In genomic region chr11:83077714-83078422, GRCm38 (mm10) we compare ENCODE assay signal across 9 mouse cellular contexts. TPM values are rescaled to one million over a fixed set of nuclear protein-coding genes. Genes with fewer than 3 reads are reported as not detected.
DNase-seq lines count a peak whose midpoint lies in the region; ATAC-seq and TF ChIP-seq lines count a peak whose summit lies in the region.
"Had no signal": no experiment of that assay in that cellular context is flagged by ENCODE, and none has a peak within 500 bp of the region (broad histone marks: within the 10 kb centered on the region; RNA-seq: fewer than 3 reads in every experiment).

No protein-coding gene starts in this region.

- H3K4me2 ChIP-seq in lung, embryonic 16.5 days (ENCODE audit: low read depth, low read length): no peak overlapping the region

- 15% methylated on average over 3 of the region's 3 CpGs for WGBS in kidney, adult 2 months
- WGBS in lung, embryonic 16.5 days: 28% methylated on average over 3 of the region's 3 CpGs

- H3K9ac ChIP-seq in lung, embryonic 16.5 days (ENCODE audit: low read length): no peak overlapping the region

- H3K4me1 ChIP-seq in kidney, adult 2 months (ENCODE audit: control insufficient read depth, insufficient read depth, low read length): peaks cover 10% of the 10 kb centered on the region; the same call in 1 of the 2 replicates
- H3K4me1 ChIP-seq in lung, embryonic 16.5 days (replicated peaks; ENCODE audit: control insufficient read depth, insufficient read depth, low read length): no peaks in the 10 kb centered on the region; the same call in 1 of the 2 replicates

- no peaks in the 10 kb centered on the region for H3K36me3 ChIP-seq in kidney, adult 2 months (ENCODE audit: control insufficient read depth, insufficient read depth, low read length)
- H3K36me3 ChIP-seq in lung, embryonic 16.5 days (ENCODE audit: control insufficient read depth, insufficient read depth, low read length): no peaks in the 10 kb centered on the region

- peak; percentile 99 for ATAC-seq in granulocyte monocyte progenitor cell, adult 5-6 weeks (replicated peaks; ENCODE audit: poor library complexity, severe bottlenecking)
- ATAC-seq in lung, embryonic 16.5 days (ENCODE audit: low read depth): peak; percentile 85

- no peak for TF ChIP-seq POLR2A in kidney, adult 2 months (IDR thresholded peaks at IDR 0.05; ENCODE audit: low read depth, low read length)

- no peaks in the 10 kb centered on the region for H3K27me3 ChIP-seq in kidney, adult 2 months (replicated peaks; ENCODE audit: control insufficient read depth, insufficient read depth, low read length)
- H3K27me3 ChIP-seq in lung, embryonic 16.5 days (ENCODE audit: control insufficient read depth, insufficient read depth, low read depth, low read length): no peaks in the 10 kb centered on the region

- no peaks in the 10 kb centered on the region for H3K9me3 ChIP-seq in lung, embryonic 16.5 days (ENCODE audit: control insufficient read depth, low read length)

- H3K4me3 ChIP-seq in kidney, adult 2 months (ENCODE audit: insufficient read depth, low read depth, low read length): no peak overlapping the region
- H3K4me3 ChIP-seq in lung, embryonic 16.5 days (ENCODE audit: low read length): no peak overlapping the region

- peak; percentile 38 to 50 for DNase-seq in right cerebral cortex, postnatal 10 days (ENCODE audit: low spot score in 2 of 2)
- no peak for DNase-seq in right cerebral cortex, adult 18-20 months
- DNase-seq in kidney, adult 2 months: peak; percentile 91
- DNase-seq in spleen, postnatal 4 days (ENCODE audit: low spot score in 2 of 2): peak; percentile 69 to 78
- DNase-seq in frontal cortex, postnatal 36 days (ENCODE audit: low spot score in 2 of 2): no peak
- no peak for DNase-seq in testis, postnatal 10 days (ENCODE audit: low spot score)

- peak overlapping the region; percentile 97 for H3K27ac ChIP-seq in kidney, adult 2 months (ENCODE audit: insufficient read depth, low read depth, low read length)
- peak overlapping the region; percentile 53; the same call in 1 of the 2 replicates for H3K27ac ChIP-seq in lung, embryonic 16.5 days (ENCODE audit: low read length)

- no peak for TF ChIP-seq CTCF in kidney, adult 2 months (conservative IDR thresholded peaks at IDR 0.05; ENCODE audit: insufficient read depth, insufficient read length, low read depth, low read length)

RNA-seq across cellular contexts. Expression of gene Slfn2, which starts 13.0 kb away (rescaled TPM):
- total RNA-seq in granulocyte monocyte progenitor cell, adult 5-6 weeks (2014; fragmentation: Nextera tagmentation): 8.3 and 11.4 TPM in 2 replicates
- total RNA-seq in granulocyte monocyte progenitor cell, adult 5-6 weeks (2017): 30.2 and 43.3 TPM in 2 replicates
- polyA plus RNA-seq in kidney, adult 2 months (2012; rRNA removed): 4.0 and 7.3 TPM in 2 replicates
- 7.5 and 8.2 TPM in 2 replicates for polyA plus RNA-seq in lung, embryonic 16.5 days (2015; fragmentation: Nextera tagmentation; extraction: Ambion mirVana)

RNA-seq across cellular contexts. Expression of gene Slfn1, which starts 38.8 kb away (rescaled TPM):
- 0.30 TPM in 1 of 2 replicates, not detected in the other for total RNA-seq in granulocyte monocyte progenitor cell, adult 5-6 weeks (2014; fragmentation: Nextera tagmentation)
- total RNA-seq in granulocyte monocyte progenitor cell, adult 5-6 weeks (2017): 3.1 and 3.8 TPM in 2 replicates
- polyA plus RNA-seq in kidney, adult 2 months (2012; rRNA removed): 0.29 and 2.6 TPM in 2 replicates
- polyA plus RNA-seq in lung, embryonic 16.5 days (2015; fragmentation: Nextera tagmentation; extraction: Ambion mirVana): 0.75 and 0.84 TPM in 2 replicates
- total RNA-seq: layer of hippocampus, postnatal 36 days had no signal

RNA-seq across cellular contexts. Expression of gene Slfn8, which starts 57.3 kb away (rescaled TPM):
- 8.5 and 8.9 TPM in 2 replicates for total RNA-seq in granulocyte monocyte progenitor cell, adult 5-6 weeks (2014; fragmentation: Nextera tagmentation)
- total RNA-seq in granulocyte monocyte progenitor cell, adult 5-6 weeks (2017): 7.6 and 10.2 TPM in 2 replicates
- 0.37 and 1.3 TPM in 2 replicates for polyA plus RNA-seq in kidney, adult 2 months (2012; rRNA removed)
- polyA plus RNA-seq in lung, embryonic 16.5 days (2015; fragmentation: Nextera tagmentation; extraction: Ambion mirVana): 0.49 and 0.89 TPM in 2 replicates

Comparison
In these comparisons a context has a peak if more than half of its experiments do, and no peak if none do; other contexts are left out.
1. DNase-seq: peak in right cerebral cortex, postnatal 10 days (2 of 2), kidney, adult 2 months (single experiment) and spleen, postnatal 4 days (2 of 2); none in right cerebral cortex, adult 18-20 months (single experiment), frontal cortex, postnatal 36 days (0 of 2) and testis, postnatal 10 days (single experiment).